In genomic region chr17:34331200-34331599, GRCm38 (mm10) we compare ENCODE assay signal across 28 mouse cellular contexts. TPM values are rescaled to one million over a fixed set of nuclear protein-coding genes. Genes with fewer than 3 reads are reported as not detected.
DNase-seq lines count a peak whose midpoint lies in the region; ATAC-seq and TF ChIP-seq lines count a peak whose summit lies in the region.
"Had no signal": no experiment of that assay in that cellular context is flagged by ENCODE, and none has a peak within 500 bp of the region (broad histone marks: within the 10 kb centered on the region; RNA-seq: fewer than 3 reads in every experiment).

No protein-coding gene starts in this region.

- H3K4me2 ChIP-seq in heart, embryonic 11.5 days: no peak overlapping the region
- H3K4me2 ChIP-seq in CH12.LX (ENCODE audit: insufficient read depth, low read depth, poor library complexity, severe bottlenecking): no peak overlapping the region
- H3K4me2 ChIP-seq in midbrain, embryonic 15.5 days: no peak overlapping the region

- H3K79me2 ChIP-seq in CH12.LX (replicated peaks; ENCODE audit: control insufficient read depth, extremely low read depth, insufficient read depth, poor library complexity, severe bottlenecking): no peaks in the 10 kb centered on the region

- no peaks in the 10 kb centered on the region for H3K9me3 ChIP-seq in heart, embryonic 11.5 days (replicated peaks; ENCODE audit: control insufficient read depth, low read length)
- H3K9me3 ChIP-seq in CH12.LX (replicated peaks; ENCODE audit: low read length): peaks cover 9% of the 10 kb centered on the region
- H3K9me3 ChIP-seq in midbrain, embryonic 15.5 days: no peaks in the 10 kb centered on the region
- H3K9me3 ChIP-seq: G1E had no signal

- no peak for TF ChIP-seq RAD21 in CH12.LX (IDR thresholded peaks at IDR 0.05; ENCODE audit: low read depth, low read length)

- in situ Hi-C loops in CH12.LX (cut with MboI; ENCODE audit: low pct_ligation_motif_present, low pct_unique_long_range_greater_than_20kb, low sequenced_read_pairs): no loop called here

- H3K36me3 ChIP-seq in heart, embryonic 11.5 days (ENCODE audit: control insufficient read depth, insufficient read depth, low read length): no peaks in the 10 kb centered on the region
- peaks cover 3% of the 10 kb centered on the region; the same call in 1 of the 2 replicates for H3K36me3 ChIP-seq in spleen, adult 2 months (ENCODE audit: control insufficient read depth, insufficient read depth, low read length)
- H3K36me3 ChIP-seq in CH12.LX (replicated peaks in 1 of 2; ENCODE audit: control insufficient read depth in 1 of 2, insufficient read depth in 1 of 2, low read length in 1 of 2): peaks cover 16 to 48% of the 10 kb centered on the region in 2 experiments
- peaks cover 19% of the 10 kb centered on the region for H3K36me3 ChIP-seq in splenic B cell, adult 2 months (ENCODE audit: control insufficient read depth, insufficient read depth, low read length, poor library complexity, severe bottlenecking)
- no peaks in the 10 kb centered on the region for H3K36me3 ChIP-seq in midbrain, embryonic 15.5 days (replicated peaks)
- H3K36me3 ChIP-seq: G1E had no signal

- H3K4me1 ChIP-seq in heart, embryonic 11.5 days (ENCODE audit: control insufficient read depth, insufficient read depth, low read length): no peaks in the 10 kb centered on the region
- peaks cover 25% of the 10 kb centered on the region for H3K4me1 ChIP-seq in spleen, adult 2 months (ENCODE audit: control insufficient read depth, insufficient read depth, insufficient read length)
- H3K4me1 ChIP-seq in CH12.LX (ENCODE audit: control insufficient read depth in 1 of 2, insufficient read depth in 2 of 2): peaks cover 15 to 60% of the 10 kb centered on the region in 2 experiments
- H3K4me1 ChIP-seq in midbrain, embryonic 15.5 days: no peaks in the 10 kb centered on the region

- H3K9ac ChIP-seq in heart, embryonic 11.5 days (ENCODE audit: low read depth, low read length): no peak overlapping the region
- H3K9ac ChIP-seq in CH12.LX (ENCODE audit: insufficient read depth, low read depth): no peak overlapping the region
- H3K9ac ChIP-seq in midbrain, embryonic 15.5 days: no peak overlapping the region

- dilution Hi-C loops in CH12.LX (cut with MboI; ENCODE audit: extremely low pct_ligation_motif_present, extremely low pct_unique_long_range_greater_than_20kb, low sequenced_read_pairs): no loop called here

- no peak for ATAC-seq in heart, embryonic 11.5 days (replicated peaks; ENCODE audit: insufficient number of reproducible peaks, low FRiP score, low TSS enrichment)
- ATAC-seq in midbrain, embryonic 15.5 days (replicated peaks): no peak
- ATAC-seq: activated CD4-positive, CD25-positive, alpha-beta regulatory T cell, adult 4 months; CD4-positive, CD25-positive, alpha-beta regulatory T cell, adult 4 months; Patski had no signal

- peak; percentile 78 for DNase-seq in heart, adult 11 months
- no peak for DNase-seq in spleen, adult 2 months (ENCODE audit: low read depth in 1 of 2, low spot score in 2 of 2)
- DNase-seq in spleen, adult 12 weeks (ENCODE audit: low spot score): no peak
- no peak for DNase-seq in CH12.LX (ENCODE audit: extremely low read depth)
- peak; percentile 73 for DNase-seq in splenic B cell, adult 2 months (ENCODE audit: low read depth, low spot score)
- DNase-seq in T-cell, adult 2 months (ENCODE audit: low spot score): no peak
- DNase-seq: adrenal gland, adult 2 months; adrenal gland, adult 8-10 months; adrenal gland, postnatal 10 days; adrenal gland, postnatal 14 days; adrenal gland, postnatal 25 days; adrenal gland, postnatal 36 days; cerebellum, adult 11 months; cerebellum, adult 11-12 months; cerebellum, adult 18-20 months; cerebellum, adult 2 months had no signal

- no peak overlapping the region for H3K4me3 ChIP-seq in heart, embryonic 11.5 days (ENCODE audit: low read depth, low read length)
- no peak overlapping the region for H3K4me3 ChIP-seq in spleen, adult 2 months (ENCODE audit: extremely low read depth, insufficient read depth, insufficient read length)
- H3K4me3 ChIP-seq in CH12.LX (replicated peaks in 1 of 3; ENCODE audit: low read depth in 2 of 3, low read length in 2 of 3, poor library complexity in 1 of 3): no peak overlapping the region
- no peak overlapping the region for H3K4me3 ChIP-seq in midbrain, embryonic 15.5 days

- no peak for TF ChIP-seq CTCF in spleen, adult 2 months (IDR thresholded peaks at IDR 0.05; ENCODE audit: extremely low read depth, insufficient read depth, insufficient read length, insufficient replicate concordance)
- no peak for TF ChIP-seq CTCF in CH12.LX (conservative IDR thresholded peaks at IDR 0.05 in 1 of 2, IDR thresholded peaks at IDR 0.05 in 1 of 2; ENCODE audit: low read depth in 2 of 2, low read length in 2 of 2)

- H3K27me3 ChIP-seq in heart, embryonic 11.5 days (ENCODE audit: control insufficient read depth, insufficient read depth, low read length): no peaks in the 10 kb centered on the region
- H3K27me3 ChIP-seq in spleen, adult 2 months (ENCODE audit: control insufficient read depth, insufficient read depth, low read length): no peaks in the 10 kb centered on the region
- no peaks in the 10 kb centered on the region for H3K27me3 ChIP-seq in CH12.LX (replicated peaks)
- H3K27me3 ChIP-seq in splenic B cell, adult 2 months (ENCODE audit: control insufficient read depth, insufficient read depth, low read length, poor library complexity, severe bottlenecking): no peaks in the 10 kb centered on the region
- no peaks in the 10 kb centered on the region for H3K27me3 ChIP-seq in midbrain, embryonic 15.5 days (replicated peaks)

- no peak for TF ChIP-seq POLR2A in spleen, adult 2 months (IDR thresholded peaks at IDR 0.05; ENCODE audit: low read depth, low read length)
- TF ChIP-seq POLR2A in CH12.LX (IDR thresholded peaks at IDR 0.05; ENCODE audit: low read depth, low read length): no peak

- 83% methylated on average over 1 of the region's 1 CpGs for WGBS in heart, embryonic 11.5 days (ENCODE audit: insufficient replicate concordance)
- WGBS in spleen, adult 2 months: 88% methylated on average over 1 of the region's 1 CpGs
- WGBS in midbrain, embryonic 15.5 days: 98% methylated on average over 1 of the region's 1 CpGs

- no peak overlapping the region for H3K27ac ChIP-seq in heart, embryonic 11.5 days (ENCODE audit: low read depth, low read length)
- H3K27ac ChIP-seq in spleen, adult 2 months (ENCODE audit: insufficient read depth, low read length): peak overlapping the region; percentile 6; the same call in 1 of the 2 replicates
- peak overlapping the region; percentile 62 for H3K27ac ChIP-seq in CH12.LX (ENCODE audit: insufficient read depth, low read depth)
- H3K27ac ChIP-seq in midbrain, embryonic 15.5 days: no peak overlapping the region

- 0 out of 2 replicates have a peak, but pooled peaks have one; percentile 38 for TF ChIP-seq EP300 in CH12.LX (IDR thresholded peaks at IDR 0.05; ENCODE audit: low read length)

TF ChIP-seq in CH12.LX, 34 proteins besides CTCF, POLR2A, EP300 and RAD21:
- TF ChIP-seq BHLHE40 (IDR thresholded peaks at IDR 0.05; ENCODE audit: low read depth, low read length) (peak; percentile 83), MAFK (IDR thresholded peaks at IDR 0.05; ENCODE audit: insufficient replicate concordance, low read length) (no peak), MAX (IDR thresholded peaks at IDR 0.05; ENCODE audit: low read length) (0 out of 2 replicates have a peak, but pooled peaks have one; percentile 33), TCF12 (IDR thresholded peaks at IDR 0.05; ENCODE audit: low read depth, low read length) (peak; percentile 17; the same call in 1 of the 2 replicates)

RNA-seq across cellular contexts. Expression of gene H2-Eb2, which starts 5.7 kb away (rescaled TPM):
- not detected in 2 replicates for polyA plus RNA-seq in heart, embryonic 11.5 days (2014; fragmentation: Nextera tagmentation; extraction: Ambion mirVana)
- 11.4 and 13.5 TPM in 2 replicates for polyA plus RNA-seq in spleen, adult 2 months (2012; rRNA removed)
- 5.8 and 6.8 TPM in 2 replicates for total RNA-seq in CH12.LX (2012; rRNA removed)
- 10.9 and 12.2 TPM in 2 replicates for total RNA-seq in CH12.LX (2014; rRNA removed)
- polyA plus RNA-seq in CH12.LX (2012; ENCODE audit: insufficient read length, low read depth): 10.2 and 11.4 TPM in 2 replicates
- 0.08 and 0.19 TPM in 2 replicates for polyA plus RNA-seq in midbrain, embryonic 15.5 days (2015; fragmentation: Nextera tagmentation; extraction: Ambion mirVana)
- total RNA-seq: adrenal gland, adult 18-20 months; adrenal gland, adult 2 months; adrenal gland, adult 8-10 months; adrenal gland, postnatal 14 days; adrenal gland, postnatal 25 days; adrenal gland, postnatal 36 days; adrenal gland, postnatal 4 days; ES-E14; MEL had no signal
- polyA plus RNA-seq: C2C12, G1E, Patski had no signal

RNA-seq across cellular contexts. Expression of gene Btnl2, which starts 23.4 kb away (rescaled TPM):
- polyA plus RNA-seq in heart, embryonic 11.5 days (2014; fragmentation: Nextera tagmentation; extraction: Ambion mirVana): not detected in 2 replicates
- polyA plus RNA-seq in spleen, adult 2 months (2012; rRNA removed): 4.1 and 4.4 TPM in 2 replicates
- total RNA-seq in CH12.LX (2012; rRNA removed): 1.1 and 1.2 TPM in 2 replicates
- total RNA-seq in CH12.LX (2014; rRNA removed): 1.9 and 2.0 TPM in 2 replicates
- polyA plus RNA-seq in CH12.LX (2012; ENCODE audit: insufficient read length, low read depth): 4.8 and 5.6 TPM in 2 replicates
- polyA plus RNA-seq in midbrain, embryonic 15.5 days (2015; fragmentation: Nextera tagmentation; extraction: Ambion mirVana): not detected in 2 replicates
- total RNA-seq: ES-E14, MEL had no signal
- polyA plus RNA-seq: C2C12; cerebellum, adult 2 months; G1E; Patski had no signal

RNA-seq across cellular contexts. Expression of gene H2-Eb1, which starts 25.5 kb away (rescaled TPM):
- 1.5 and 2.3 TPM in 2 replicates for polyA plus RNA-seq in heart, embryonic 11.5 days (2014; fragmentation: Nextera tagmentation; extraction: Ambion mirVana)
- 1,025 and 1,109 TPM in 2 replicates for polyA plus RNA-seq in spleen, adult 2 months (2012; rRNA removed)
- 574 and 629 TPM in 2 replicates for total RNA-seq in CH12.LX (2012; rRNA removed)
- total RNA-seq in CH12.LX (2014; rRNA removed): 511 and 534 TPM in 2 replicates
- polyA plus RNA-seq in CH12.LX (2012; ENCODE audit: insufficient read length, low read depth): 898 and 899 TPM in 2 replicates
- polyA plus RNA-seq in midbrain, embryonic 15.5 days (2015; fragmentation: Nextera tagmentation; extraction: Ambion mirVana): 2.9 and 3.1 TPM in 2 replicates
- total RNA-seq: G1E had no signal
- polyA plus RNA-seq: C2C12, G1E had no signal

RNA-seq across cellular contexts. Expression of gene H2-Aa, which starts 43.6 kb away (rescaled TPM):
- polyA plus RNA-seq in heart, embryonic 11.5 days (2014; fragmentation: Nextera tagmentation; extraction: Ambion mirVana): not detected in 2 replicates
- 1,846 and 1,869 TPM in 2 replicates for polyA plus RNA-seq in spleen, adult 2 months (2012; rRNA removed)
- 385 and 450 TPM in 2 replicates for total RNA-seq in CH12.LX (2012; rRNA removed)
- total RNA-seq in CH12.LX (2014; rRNA removed): 481 and 488 TPM in 2 replicates
- polyA plus RNA-seq in CH12.LX (2012; ENCODE audit: insufficient read length, low read depth): 930 and 958 TPM in 2 replicates
- polyA plus RNA-seq in midbrain, embryonic 15.5 days (2015; fragmentation: Nextera tagmentation; extraction: Ambion mirVana): 0.30 and 0.61 TPM in 2 replicates
- total RNA-seq: G1E, MEL had no signal
- polyA plus RNA-seq: C2C12, G1E, Patski had no signal

RNA-seq across cellular contexts. Expression of gene Btnl1, which starts 45.7 kb away (rescaled TPM):
- not detected in 2 replicates for polyA plus RNA-seq in heart, embryonic 11.5 days (2014; fragmentation: Nextera tagmentation; extraction: Ambion mirVana)
- 0.35 and 0.56 TPM in 2 replicates for polyA plus RNA-seq in spleen, adult 2 months (2012; rRNA removed)
- 0.08 TPM in 1 of 2 replicates, not detected in the other for total RNA-seq in CH12.LX (2012; rRNA removed)
- total RNA-seq in CH12.LX (2014; rRNA removed): 0.14 TPM in 1 of 2 replicates, not detected in the other
- 0.11 TPM in 1 of 2 replicates, not detected in the other for polyA plus RNA-seq in CH12.LX (2012; ENCODE audit: insufficient read length, low read depth)
- not detected in 2 replicates for polyA plus RNA-seq in midbrain, embryonic 15.5 days (2015; fragmentation: Nextera tagmentation; extraction: Ambion mirVana)
- total RNA-seq: adrenal gland, adult 18-20 months; adrenal gland, adult 2 months; adrenal gland, adult 8-10 months; adrenal gland, postnatal 10 days; adrenal gland, postnatal 14 days; adrenal gland, postnatal 25 days; adrenal gland, postnatal 36 days; adrenal gland, postnatal 4 days; ES-E14; MEL had no signal
- polyA plus RNA-seq: activated CD4-positive, CD25-positive, alpha-beta regulatory T cell, adult 4 months; adrenal gland, adult 2 months; brain, embryonic 14.5 days; C2C12; CD4-positive, CD25-positive, alpha-beta regulatory T cell, adult 4 months; cerebellum, adult 2 months; G1E; Patski had no signal

Comparison
In these comparisons a context has a peak if more than half of its experiments do, and no peak if none do; other contexts are left out.
1. DNase-seq: peak in heart, adult 11 months (single experiment) and splenic B cell, adult 2 months (single experiment); none in spleen, adult 2 months (0 of 2), spleen, adult 12 weeks (single experiment), CH12.LX (single experiment) and T-cell, adult 2 months (single experiment).
2. H3K27ac ChIP-seq: peak in spleen, adult 2 months (single experiment) and CH12.LX (single experiment); none in heart, embryonic 11.5 days (single experiment) and midbrain, embryonic 15.5 days (single experiment).
3. RNA of gene H2-Eb1, which starts 25.5 kb away (polyA plus RNA-seq): 1,025 to 1,109 TPM in spleen, adult 2 months and 898 to 899 TPM in CH12.LX; 2.9 to 3.1 TPM in midbrain, embryonic 15.5 days and 1.5 to 2.3 TPM in heart, embryonic 11.5 days; every median in the first group is over 100 times any median in the second.